Mouse (Mus musculus): Measurements from ENCODE around the gene Scd2. TPM values are rescaled to one million over a fixed set of nuclear protein-coding genes. Genes with fewer than 3 reads are reported as not detected.

Gene Scd2
- total and polyA plus RNA-seq, 3 experiments = 47.4 to 593 (median 392) TPM

DNA sequence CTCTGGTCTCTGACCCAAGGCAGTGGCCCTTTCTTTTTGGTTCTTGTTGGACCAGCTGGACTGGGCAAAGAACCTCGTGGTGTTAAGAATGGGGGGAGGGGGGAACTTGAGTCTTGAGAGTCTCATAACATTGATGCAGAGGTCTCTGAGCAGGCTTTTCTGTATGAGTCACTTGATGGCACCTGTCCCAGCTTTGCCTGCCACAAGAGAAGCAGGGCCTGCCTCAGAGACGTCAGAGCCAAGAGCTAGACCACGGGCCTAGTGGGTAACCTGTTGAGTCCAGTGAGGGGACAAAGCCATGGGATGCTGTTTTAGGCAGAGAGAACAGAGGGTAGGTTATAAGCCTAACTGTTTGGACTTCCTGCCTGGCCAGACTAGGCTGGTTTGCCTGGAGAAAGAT, 1.8 kb downstream of the Scd2 start (continued):
- TF ChIP-seq MAFK (IDR thresholded peaks at IDR 0.05; ENCODE audit: borderline replicate concordance, low read depth, low read length) (no peak), JUND (IDR thresholded peaks at IDR 0.05; ENCODE audit: low read depth, low read length) (peak; percentile 68; the same call in 1 of the 2 replicates), SIN3A (IDR thresholded peaks at IDR 0.05; ENCODE audit: low read length) (no peak), E2F4 (IDR thresholded peaks at IDR 0.05; ENCODE audit: borderline replicate concordance, low read depth, low read length) (peak; percentile 38; the same call in 1 of the 2 replicates), MYC (IDR thresholded peaks at IDR 0.05; ENCODE audit: low read depth, low read length) (peak; percentile 13; the same call in 1 of the 2 replicates)

DNA sequence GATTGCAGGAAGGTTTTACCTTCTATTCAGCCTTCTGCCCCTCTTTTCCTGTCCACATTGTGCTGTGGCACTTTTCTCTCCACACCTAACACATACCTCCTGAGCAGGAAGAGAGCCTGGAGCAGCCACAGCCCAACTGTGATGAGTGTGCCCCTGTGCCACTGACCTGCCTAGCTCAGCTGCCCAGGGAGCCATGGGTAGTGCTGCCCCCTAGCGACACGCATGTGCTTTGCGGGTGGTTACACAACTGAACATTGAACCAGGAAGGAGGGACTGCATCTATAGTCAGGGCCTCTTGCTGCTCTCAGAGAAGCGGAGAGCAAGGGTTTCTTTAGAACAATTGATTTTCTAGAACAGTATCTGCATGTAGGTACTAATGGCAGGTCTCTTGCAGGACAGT, 2.3 kb downstream of the Scd2 start:
- Histone ChIP-seq H3K79me2 (ENCODE audit: control insufficient read depth, insufficient read depth, low read length, poor library complexity) (peaks cover 61% of the 10 kb centered on the region), H3K4me1 (ENCODE audit: control insufficient read depth in 1 of 2, insufficient read depth in 2 of 2, low read length in 2 of 2) (peaks cover 5 to 69% of the 10 kb centered on the region in 2 experiments), H3K27ac (ENCODE audit: control insufficient read depth, low read depth, low read length) (peak overlapping the region; percentile 50), H3K27me3 (ENCODE audit: control insufficient read depth in 1 of 2, insufficient read depth in 2 of 2, low read length in 2 of 2) (no peaks in the 10 kb centered on the region), H3K36me3 (ENCODE audit: control insufficient read depth in 1 of 2, insufficient read depth in 2 of 2, low read length in 2 of 2) (peaks cover 38 to 56% of the 10 kb centered on the region in 2 experiments), H3K4me3 (ENCODE audit: control insufficient read depth in 1 of 2, insufficient read depth in 1 of 2, low read depth in 2 of 2, low read length in 2 of 2) (peak overlapping the region; percentile 74 to 80), H3K9me3 (replicated peaks; ENCODE audit: insufficient read depth, low read length) (no peaks in the 10 kb centered on the region), H3K9ac (ENCODE audit: control insufficient read depth, low read depth, low read length, poor library complexity, severe bottlenecking) (peak overlapping the region; percentile 66)
- peak; percentile 94 for DNase-seq (ENCODE audit: low read depth, low spot score)
- TF ChIP-seq EP300 (IDR thresholded peaks at IDR 0.05; ENCODE audit: low read depth in 1 of 2, low read length in 2 of 2) (peak in 1 of 2 experiments; percentile 38; a peak in 1 of 4 replicates), USF1 (IDR thresholded peaks at IDR 0.05; ENCODE audit: low read depth, low read length) (0 out of 2 replicates have a peak, but pooled peaks have one; percentile 12), NRF1 (IDR thresholded peaks at IDR 0.05; ENCODE audit: insufficient read depth, low read depth, low read length, poor library complexity, severe bottlenecking) (0 out of 2 replicates have a peak, but pooled peaks have one; percentile 33), HCFC1 (IDR thresholded peaks at IDR 0.05; ENCODE audit: low read depth, low read length) (peak; percentile 42; the same call in 1 of the 2 replicates), TBP (IDR thresholded peaks at IDR 0.05; ENCODE audit: low read depth, low read length) (peak; percentile 66; the same call in 1 of the 2 replicates), MAX (IDR thresholded peaks at IDR 0.05; ENCODE audit: low read length) (peak; percentile 94), ETS1 (IDR thresholded peaks at IDR 0.05; ENCODE audit: low read depth, low read length) (peak; percentile 55; the same call in 1 of the 2 replicates), NELFE (IDR thresholded peaks at IDR 0.05; ENCODE audit: low read depth, low read length) (no peak), MYB (IDR thresholded peaks at IDR 0.05; ENCODE audit: low read depth, low read length) (no peak), MXI1 (IDR thresholded peaks at IDR 0.05; ENCODE audit: low read depth, low read length) (peak; percentile 84), CTCF (IDR thresholded peaks at IDR 0.05 in 2 of 3, conservative IDR thresholded peaks at IDR 0.05 in 1 of 3; ENCODE audit: control insufficient read depth in 1 of 3, insufficient read depth in 1 of 3, low read depth in 2 of 3, low read length in 3 of 3, poor library complexity in 1 of 3, severe bottlenecking in 1 of 3) (peak; percentile 99 to 100 (median 99)), ZNF384 (IDR thresholded peaks at IDR 0.05; ENCODE audit: low read depth, low read length) (no peak), ZKSCAN1 (IDR thresholded peaks at IDR 0.05; ENCODE audit: low read depth, low read length) (no peak), MAFK (IDR thresholded peaks at IDR 0.05; ENCODE audit: borderline replicate concordance, low read depth, low read length) (no peak), E2F4 (IDR thresholded peaks at IDR 0.05; ENCODE audit: borderline replicate concordance, low read depth, low read length) (no peak), RCOR1 (IDR thresholded peaks at IDR 0.05; ENCODE audit: low read depth, low read length) (no peak), CHD1 (IDR thresholded peaks at IDR 0.05; ENCODE audit: low read depth, low read length) (peak; percentile 95), ELF1 (IDR thresholded peaks at IDR 0.05; ENCODE audit: low read depth, low read length) (peak; percentile 74), POLR2A (IDR thresholded peaks at IDR 0.05; ENCODE audit: control insufficient read depth in 1 of 2, insufficient read depth in 1 of 2, low read depth in 1 of 2, low read length in 2 of 2, poor library complexity in 1 of 2) (peak in 1 of 2 experiments; percentile 61; a peak in 2 of 4 replicates), TCF12 (IDR thresholded peaks at IDR 0.05; ENCODE audit: low read depth, low read length) (peak; percentile 23; the same call in 1 of the 2 replicates), POLR2AphosphoS5 (IDR thresholded peaks at IDR 0.05; ENCODE audit: borderline replicate concordance, low read depth, low read length) (no peak), MAZ (IDR thresholded peaks at IDR 0.05; ENCODE audit: low read depth, low read length) (peak; percentile 48; the same call in 1 of the 2 replicates), ZC3H11A (IDR thresholded peaks at IDR 0.05; ENCODE audit: low read depth, low read length) (peak; percentile 59; the same call in 1 of the 2 replicates), JUND (IDR thresholded peaks at IDR 0.05; ENCODE audit: low read depth, low read length) (no peak), SIN3A (IDR thresholded peaks at IDR 0.05; ENCODE audit: low read length) (peak; percentile 90), MYC (IDR thresholded peaks at IDR 0.05; ENCODE audit: low read depth, low read length) (peak; percentile 88), RAD21 (IDR thresholded peaks at IDR 0.05; ENCODE audit: low read depth, low read length) (peak; percentile 66), GATA1 (IDR thresholded peaks at IDR 0.05; ENCODE audit: low read depth, low read length) (no peak), CHD2 (IDR thresholded peaks at IDR 0.05; ENCODE audit: low read length) (no peak), USF2 (IDR thresholded peaks at IDR 0.05; ENCODE audit: borderline replicate concordance in 1 of 2, insufficient read depth in 1 of 2, low read depth in 1 of 2, low read length in 2 of 2) (no peak), SMC3 (IDR thresholded peaks at IDR 0.05; ENCODE audit: low read depth, low read length) (peak; percentile 86), GABPA (IDR thresholded peaks at IDR 0.05; ENCODE audit: low read depth, low read length) (no peak)

All from MEL (cell line).